Mouse (Mus musculus): ENCODE measurements around the gene Dock1.

The Dock1 gene

DNA sequence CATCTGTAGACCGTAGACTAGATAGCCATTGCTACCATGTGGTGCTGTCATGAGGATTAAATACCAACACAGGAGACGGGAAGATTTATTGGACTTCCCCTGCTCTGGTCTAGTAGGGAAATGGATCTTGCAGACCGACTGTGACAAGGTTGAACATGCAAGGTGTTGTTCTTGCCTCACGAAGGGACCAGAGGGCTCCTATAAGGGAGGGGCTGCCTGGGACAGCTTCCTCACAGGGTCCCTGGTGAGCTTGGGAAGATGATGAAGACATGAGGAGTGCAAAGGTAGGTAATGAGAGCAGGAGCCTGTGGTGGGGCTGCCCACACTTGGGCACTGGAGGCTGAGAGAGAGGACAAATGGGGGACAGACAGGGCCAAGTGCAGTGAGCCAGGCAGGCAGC, 25.0 kb downstream of the Dock1 start:
- no peak for DNase-seq (ENCODE audit: low spot score in 2 of 2)

GRCm38 (mm10) chr7:134696126-134696979, 25.9 kb downstream of the Dock1 start:
- no peak for DNase-seq (ENCODE audit: low spot score in 2 of 2)

GRCm38 (mm10) chr7:134697479-134697878, 27.0 kb downstream of the Dock1 start:
- no peak for DNase-seq (ENCODE audit: low spot score in 2 of 2)

DNA sequence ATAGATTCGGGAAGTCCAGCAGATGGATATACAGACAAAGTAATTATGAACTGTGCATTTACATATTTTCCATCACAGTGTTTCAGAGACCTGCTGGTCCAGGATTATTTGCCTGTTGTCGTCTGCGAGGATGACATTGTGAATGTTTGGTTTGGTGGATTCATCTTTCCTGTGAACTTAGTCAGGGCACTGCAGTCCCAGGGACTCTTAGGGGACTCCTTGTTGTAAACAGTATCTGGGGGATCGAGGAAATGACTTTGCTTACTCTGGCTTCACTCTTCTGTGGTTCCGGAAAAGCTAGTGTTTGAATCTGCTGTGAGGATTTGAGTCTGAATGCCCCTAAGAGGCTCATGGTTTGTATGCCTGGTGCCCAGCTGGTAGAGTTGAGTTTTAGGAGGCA, 27.8 kb downstream of the Dock1 start:
- no peak for DNase-seq (ENCODE audit: low spot score in 2 of 2)

DNA sequence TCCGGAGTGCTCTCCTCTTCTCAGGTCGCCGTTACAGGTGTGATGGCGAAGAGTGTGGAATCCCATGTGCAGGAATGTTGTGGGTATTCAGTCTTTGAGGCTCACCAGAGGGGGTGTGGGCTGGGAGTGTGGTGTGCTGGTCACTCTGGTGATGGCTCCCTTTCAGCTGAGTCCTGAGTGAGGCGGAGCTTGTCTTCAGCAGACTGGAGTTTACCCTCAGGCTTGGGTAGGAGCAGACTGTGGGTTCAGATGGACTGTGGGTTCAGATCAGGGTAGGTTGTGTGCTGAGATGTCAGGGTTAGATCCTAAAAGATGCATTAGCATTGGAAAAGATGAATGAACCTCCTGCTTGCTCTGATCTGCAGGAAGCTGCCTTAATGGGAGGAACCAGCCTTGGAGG, 29.5 kb downstream of the Dock1 start:
- DNase-seq (ENCODE audit: low spot score in 2 of 2) = no peak

DNA sequence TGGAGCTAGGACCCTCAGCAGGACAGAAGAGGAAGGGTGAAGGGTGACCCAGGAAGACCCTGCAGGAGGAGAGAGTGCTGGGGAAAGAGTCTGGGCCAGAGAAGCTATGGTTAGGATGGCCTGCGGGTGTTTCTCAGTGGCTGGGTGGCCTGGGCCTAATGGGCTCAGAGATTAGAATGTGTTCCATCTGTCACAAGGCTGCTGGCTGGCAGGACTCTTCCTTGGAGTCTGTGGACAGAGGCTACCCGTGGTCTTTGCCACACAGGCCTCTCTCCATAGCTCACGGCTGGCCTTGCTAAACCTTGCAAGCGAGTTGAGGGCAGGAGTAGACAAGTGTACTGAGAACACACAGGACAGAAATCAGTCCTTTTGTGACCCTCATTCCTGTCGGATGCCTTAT, 32.0 kb downstream of the Dock1 start:
- no peak for DNase-seq (ENCODE audit: low spot score in 2 of 2)

DNA sequence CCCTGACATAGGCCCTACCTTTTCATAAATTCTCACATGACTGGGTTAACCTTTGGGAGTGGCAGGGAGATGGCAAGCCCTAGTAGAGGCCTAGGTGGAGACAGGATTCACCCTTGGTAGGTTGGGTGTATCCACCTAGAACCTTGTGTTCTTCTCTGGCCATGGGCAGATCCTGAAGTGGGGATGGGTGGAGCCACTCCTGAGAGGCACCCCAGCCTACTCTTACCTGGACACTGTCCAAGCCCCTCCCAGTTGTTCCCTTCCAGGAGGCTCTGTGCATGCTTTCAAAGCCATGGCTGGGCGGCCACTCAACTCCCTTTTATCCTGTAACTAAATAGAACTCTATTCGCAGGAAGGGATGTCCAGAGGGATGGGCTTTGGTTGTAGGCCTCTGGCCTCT, 33.2 kb downstream of the Dock1 start:
- no peak for DNase-seq (ENCODE audit: low spot score in 2 of 2)

- DNase-seq (ENCODE audit: low spot score in 2 of 2) = peak; percentile 36 to 56
Observed at GRCm38 (mm10) chr7:134709226-134709853, 38.9 kb downstream of the Dock1 start.

- no peak for DNase-seq (ENCODE audit: low spot score in 2 of 2)
Observed at GRCm38 (mm10) chr7:134711576-134711975, 41.1 kb downstream of the Dock1 start.

- no peak for DNase-seq (ENCODE audit: low spot score in 2 of 2)
Observed at GRCm38 (mm10) chr7:134719406-134719805, 49.0 kb downstream of the Dock1 start.

DNA sequence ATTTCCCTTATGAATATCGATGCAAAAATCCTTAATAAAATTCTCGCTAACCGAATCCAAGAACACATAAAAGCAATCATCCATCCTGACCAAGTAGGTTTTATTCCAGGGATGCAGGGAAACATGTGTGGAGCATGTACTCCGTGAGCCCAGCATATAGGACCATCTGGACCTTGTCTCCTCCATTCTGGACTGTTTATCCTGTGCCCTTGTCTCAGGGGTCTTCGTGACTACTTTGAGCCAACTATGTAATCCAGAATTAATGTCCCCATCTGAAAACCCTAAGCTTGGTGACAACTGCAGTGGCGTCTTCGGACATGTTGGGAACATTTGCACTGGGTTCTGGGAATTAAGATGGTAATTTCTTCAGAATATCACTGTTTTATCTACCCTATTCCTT, 51.9 kb downstream of the Dock1 start:
- no peak for DNase-seq (ENCODE audit: low spot score in 2 of 2)

DNA sequence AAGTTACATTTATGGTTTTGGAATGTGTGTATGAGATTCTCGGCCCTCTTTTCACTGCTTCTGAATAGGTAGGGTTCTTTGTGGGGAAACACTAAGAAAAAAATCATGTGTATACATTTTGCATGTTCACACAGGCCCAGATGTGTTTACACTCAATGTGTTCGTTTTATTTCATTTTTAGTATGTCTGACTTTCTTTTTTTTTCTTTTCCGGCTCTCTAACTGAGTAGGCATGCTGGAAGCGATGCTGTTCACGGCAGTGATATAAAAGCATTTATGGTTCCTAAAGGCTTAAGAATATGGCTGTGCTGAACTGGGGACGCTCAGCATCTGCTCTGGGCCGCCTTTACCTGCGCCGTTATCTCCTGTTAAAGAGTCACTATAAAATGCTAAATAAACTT, 52.5 kb downstream of the Dock1 start:
- no peak for DNase-seq (ENCODE audit: low spot score in 2 of 2)

DNA sequence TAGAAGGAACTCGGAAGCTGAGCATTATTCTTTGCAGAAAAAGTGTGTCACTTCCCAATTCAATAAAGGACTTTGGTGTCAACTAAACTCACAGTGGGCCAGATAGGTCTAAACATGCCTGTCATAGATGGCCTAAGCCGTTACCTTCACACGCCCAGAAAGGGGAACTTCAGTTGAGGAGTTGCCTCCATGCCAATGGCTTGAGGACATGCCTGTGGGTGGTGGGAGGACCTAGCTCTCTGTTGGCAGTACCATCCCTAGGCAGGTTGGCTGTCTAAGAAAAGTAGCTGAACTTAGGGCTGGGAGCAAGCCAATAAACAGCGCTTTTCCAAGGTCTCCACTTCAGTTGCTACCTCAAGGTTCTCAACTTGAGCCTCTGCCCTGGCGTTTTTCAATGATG, 53.1 kb downstream of the Dock1 start:
- no peak for DNase-seq (ENCODE audit: low spot score in 2 of 2)

GRCm38 (mm10) chr7:134724841-134725240, 54.4 kb downstream of the Dock1 start:
- no peak for DNase-seq (ENCODE audit: low spot score in 2 of 2)

DNA sequence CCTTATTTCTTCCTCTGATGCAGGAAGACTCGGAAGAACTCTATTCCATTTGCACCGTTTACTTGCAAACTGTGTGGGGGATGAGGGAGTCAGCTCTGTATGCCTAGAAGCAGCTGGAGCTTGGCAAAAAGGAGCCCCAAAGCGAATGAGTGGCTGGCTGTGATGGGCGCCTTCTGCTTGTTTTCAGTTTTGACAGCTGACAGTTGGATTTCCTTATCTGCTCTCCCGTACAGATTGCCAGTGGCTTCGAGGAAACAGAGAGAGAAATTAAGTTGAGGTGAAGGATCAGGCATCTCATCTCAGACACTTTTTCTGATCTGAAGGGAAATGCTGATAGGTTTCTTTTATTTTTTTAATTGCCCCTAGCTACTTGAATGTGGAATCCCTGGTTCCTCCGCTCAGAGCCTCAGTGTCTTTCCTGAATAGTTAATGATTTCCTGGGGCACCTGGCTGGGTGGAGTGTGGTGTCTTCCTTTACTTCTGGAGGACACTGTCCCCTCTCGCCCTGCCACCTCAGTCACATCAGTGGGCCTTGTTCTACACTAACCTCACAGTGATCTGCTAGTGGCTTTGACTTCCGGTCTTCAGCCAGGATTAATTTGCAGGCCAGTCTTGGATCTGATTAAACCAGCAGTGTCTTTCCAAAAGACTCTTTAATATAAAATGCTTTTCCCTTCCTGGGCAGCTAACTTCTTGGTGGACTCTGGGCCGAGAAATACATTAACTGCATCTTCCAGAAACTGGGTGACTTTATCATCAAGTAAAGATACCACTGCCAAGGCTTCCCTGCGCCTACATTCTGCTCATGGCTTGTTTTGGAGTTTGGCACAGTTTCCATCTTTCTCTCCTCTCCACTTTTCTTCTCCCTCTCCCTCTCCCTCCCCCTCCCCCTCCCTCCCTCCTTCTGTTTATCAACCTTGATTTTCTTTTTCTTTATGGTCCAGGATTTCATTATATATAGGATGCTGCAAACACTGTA, 55.4 kb downstream of the Dock1 start:
- DNase-seq (ENCODE audit: low spot score in 2 of 2) = peak; percentile 29 to 36

- DNase-seq (ENCODE audit: low spot score in 2 of 2) = no peak
Observed at GRCm38 (mm10) chr7:134726530-134727258, 56.2 kb downstream of the Dock1 start.

DNA sequence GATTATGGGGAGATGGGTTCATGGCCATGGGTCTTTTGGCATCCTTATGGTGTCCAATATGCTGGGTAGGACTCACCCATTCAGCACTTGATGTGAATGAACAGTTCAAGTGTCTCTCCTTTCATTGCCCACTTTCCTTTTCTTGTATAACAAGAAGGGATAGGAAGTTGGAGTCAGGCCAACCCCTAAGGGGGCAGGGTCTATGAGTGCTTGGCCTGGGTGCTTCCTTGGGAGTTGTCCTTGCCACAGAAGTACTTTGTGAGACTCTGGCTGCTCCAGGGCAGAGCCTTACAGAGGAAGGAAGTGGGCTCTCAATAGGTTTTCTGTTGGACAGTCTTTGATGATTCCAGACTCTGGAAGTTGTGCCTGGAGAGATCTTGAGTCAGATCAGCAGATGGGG, 58.9 kb downstream of the Dock1 start:
- no peak for DNase-seq (ENCODE audit: low spot score in 2 of 2)

GRCm38 (mm10) chr7:134730406-134731126, 60.1 kb downstream of the Dock1 start:
- DNase-seq (ENCODE audit: low spot score in 2 of 2) = no peak

- DNase-seq (ENCODE audit: low spot score in 2 of 2) = no peak
Observed at GRCm38 (mm10) chr7:134747059-134747458, 76.6 kb downstream of the Dock1 start.

DNA sequence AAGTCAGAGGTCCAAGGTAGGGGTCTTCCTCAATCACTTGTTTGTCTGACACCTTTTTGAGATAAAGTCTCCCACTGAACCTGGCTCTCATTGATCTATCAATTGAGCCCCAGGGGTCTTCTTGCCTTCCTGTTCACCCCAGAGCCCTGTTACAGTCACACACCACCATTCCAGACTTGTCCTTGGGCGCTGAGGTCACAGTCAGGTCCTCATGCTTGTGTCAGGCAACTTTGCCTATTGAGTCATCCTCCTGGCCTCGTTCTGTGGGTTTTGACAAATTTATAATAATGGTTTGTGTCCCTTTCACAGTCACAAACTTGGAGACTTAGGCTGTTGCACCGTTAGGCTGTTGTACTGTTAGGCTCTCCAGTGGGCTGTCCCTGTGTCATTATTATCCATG, 77.9 kb downstream of the Dock1 start:
- no peak for DNase-seq (ENCODE audit: low spot score in 2 of 2)

- DNase-seq (ENCODE audit: low spot score in 2 of 2) = no peak
Observed at GRCm38 (mm10) chr7:134749613-134750012, 79.2 kb downstream of the Dock1 start.

Data from right cerebral cortex, adult 2 months (tissue).